Mouse (Mus musculus): ENCODE data around the gene Cox10. TPM values are rescaled to one million over a fixed set of nuclear protein-coding genes. Genes with fewer than 3 reads are reported as not detected.

The Cox10 gene
- polyA plus RNA-seq, 1 experiment from 2014 or later: 42.7 TPM

DNA sequence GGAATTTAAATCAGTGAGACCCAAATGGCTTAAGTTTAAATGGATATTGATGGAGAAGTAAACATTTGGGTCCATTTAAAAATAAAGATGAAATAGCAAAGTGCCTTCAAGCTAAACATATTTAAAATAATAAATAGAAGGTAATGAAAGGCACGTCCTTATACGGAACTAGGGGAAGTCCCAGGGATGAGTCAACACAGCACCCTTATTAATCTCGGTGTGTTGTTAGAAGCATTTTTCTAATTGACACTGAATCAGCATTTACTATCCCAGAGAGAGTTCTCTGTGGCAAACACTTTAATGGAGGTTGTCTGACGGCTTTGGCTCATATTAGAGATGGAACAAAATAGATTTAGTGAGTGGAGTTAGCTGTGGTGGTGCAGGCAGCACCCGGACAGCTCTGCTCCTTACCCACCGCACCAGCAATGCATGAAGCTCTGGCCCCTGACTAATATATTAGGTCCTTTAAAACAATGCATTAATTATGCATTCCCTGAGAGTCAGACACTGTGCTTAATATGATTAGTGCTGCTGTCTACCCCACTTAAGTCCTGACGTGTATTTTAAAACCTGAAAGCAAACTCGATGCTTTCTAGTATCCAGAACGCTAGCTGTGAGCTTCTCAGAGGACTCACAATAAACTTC is 56.7 kb downstream of the Cox10 start:
- H3K9ac ChIP-seq (ENCODE audit: low read length): no peak overlapping the region
- no peak overlapping the region for H3K4me2 ChIP-seq (ENCODE audit: low read depth, low read length)
- no peak for ATAC-seq (replicated peaks; ENCODE audit: extremely low read depth, insufficient read depth, low FRiP score)
- H3K9me3 ChIP-seq (replicated peaks; ENCODE audit: control insufficient read depth, low read length): no peaks in the 10 kb centered on the region
- H3K27me3 ChIP-seq (ENCODE audit: control insufficient read depth, insufficient read depth, low read length): no peaks in the 10 kb centered on the region
- WGBS: 70% methylated on average over 9 of the region's 9 CpGs
- H3K27ac ChIP-seq (ENCODE audit: low read length): no peak overlapping the region
- H3K36me3 ChIP-seq (ENCODE audit: control insufficient read depth, insufficient read depth): no peaks in the 10 kb centered on the region
- H3K4me1 ChIP-seq (ENCODE audit: control insufficient read depth, insufficient read depth, low read length): peaks cover 15% of the 10 kb centered on the region
- no peak overlapping the region for H3K4me3 ChIP-seq (ENCODE audit: low read length)

DNA sequence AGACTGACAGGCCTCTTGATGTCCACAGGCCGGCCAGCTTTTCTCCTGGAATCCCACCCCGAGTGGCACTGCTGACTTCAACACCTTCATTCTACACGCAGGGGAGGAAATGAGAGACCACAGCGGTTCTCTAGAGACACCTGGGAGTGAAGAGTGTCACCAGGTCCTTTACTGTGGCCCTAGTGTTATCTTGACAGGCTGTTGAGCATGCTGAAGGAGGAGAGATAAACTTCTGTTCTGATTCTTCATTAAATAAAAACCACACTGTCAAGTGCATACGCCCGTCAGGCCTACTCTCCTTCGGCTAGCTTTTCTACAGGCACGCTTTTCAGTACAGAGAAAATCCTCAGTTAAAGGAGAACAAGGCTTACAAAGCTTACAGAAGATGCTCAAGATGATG is 60.0 kb downstream of the Cox10 start:
- WGBS: 43% methylated on average over 8 of the region's 8 CpGs
- Histone ChIP-seq H3K4me3 (ENCODE audit: low read length) (no peak overlapping the region), H3K27ac (ENCODE audit: low read length) (no peak overlapping the region), H3K9me3 (replicated peaks; ENCODE audit: control insufficient read depth, low read length) (no peaks in the 10 kb centered on the region), H3K4me2 (ENCODE audit: low read depth, low read length) (no peak overlapping the region), H3K9ac (ENCODE audit: low read length) (no peak overlapping the region), H3K27me3 (ENCODE audit: control insufficient read depth, insufficient read depth, low read length) (no peaks in the 10 kb centered on the region), H3K36me3 (ENCODE audit: control insufficient read depth, insufficient read depth) (no peaks in the 10 kb centered on the region), H3K4me1 (ENCODE audit: control insufficient read depth, insufficient read depth, low read length) (peaks cover 7% of the 10 kb centered on the region)
- ATAC-seq (replicated peaks; ENCODE audit: extremely low read depth, insufficient read depth, low FRiP score): no peak

GRCm38 (mm10) chr11:64018165-64018564 is 61.1 kb downstream of the Cox10 start:
- H3K4me3 ChIP-seq (ENCODE audit: low read length): no peak overlapping the region
- WGBS: 79% methylated on average over 5 of the region's 5 CpGs
- ATAC-seq (replicated peaks; ENCODE audit: extremely low read depth, insufficient read depth, low FRiP score): no peak
- no peak overlapping the region for H3K9ac ChIP-seq (ENCODE audit: low read length)
- no peak overlapping the region for H3K4me2 ChIP-seq (ENCODE audit: low read depth, low read length)
- H3K27ac ChIP-seq (ENCODE audit: low read length): no peak overlapping the region
- no peaks in the 10 kb centered on the region for H3K36me3 ChIP-seq (ENCODE audit: control insufficient read depth, insufficient read depth)
- H3K4me1 ChIP-seq (ENCODE audit: control insufficient read depth, insufficient read depth, low read length): peaks cover 7% of the 10 kb centered on the region
- no peaks in the 10 kb centered on the region for H3K27me3 ChIP-seq (ENCODE audit: control insufficient read depth, insufficient read depth, low read length)
- no peaks in the 10 kb centered on the region for H3K9me3 ChIP-seq (replicated peaks; ENCODE audit: control insufficient read depth, low read length)

- Histone ChIP-seq H3K9me3 (replicated peaks; ENCODE audit: control insufficient read depth, low read length) (no peaks in the 10 kb centered on the region), H3K27me3 (ENCODE audit: control insufficient read depth, insufficient read depth, low read length) (no peaks in the 10 kb centered on the region), H3K9ac (ENCODE audit: low read length) (no peak overlapping the region), H3K4me1 (ENCODE audit: control insufficient read depth, insufficient read depth, low read length) (peaks cover 12% of the 10 kb centered on the region), H3K4me2 (ENCODE audit: low read depth, low read length) (no peak overlapping the region), H3K4me3 (ENCODE audit: low read length) (no peak overlapping the region), H3K36me3 (ENCODE audit: control insufficient read depth, insufficient read depth) (no peaks in the 10 kb centered on the region), H3K27ac (ENCODE audit: low read length) (no peak overlapping the region)
- 70% methylated on average over 6 of the region's 6 CpGs for WGBS
- no peak for ATAC-seq (replicated peaks; ENCODE audit: extremely low read depth, insufficient read depth, low FRiP score)
These were observed 64.0 kb downstream of the Cox10 start for GRCm38 (mm10) chr11:64015309-64015708.

GRCm38 (mm10) chr11:64010724-64011496 is 68.4 kb downstream of the Cox10 start:
- no peak overlapping the region for H3K27ac ChIP-seq (ENCODE audit: low read length)
- no peaks in the 10 kb centered on the region for H3K27me3 ChIP-seq (ENCODE audit: control insufficient read depth, insufficient read depth, low read length)
- no peak overlapping the region for H3K9ac ChIP-seq (ENCODE audit: low read length)
- no peak overlapping the region for H3K4me3 ChIP-seq (ENCODE audit: low read length)
- H3K4me2 ChIP-seq (ENCODE audit: low read depth, low read length): 0 out of 2 replicates have a peak overlapping the region, but pooled peaks have one; percentile 30
- H3K9me3 ChIP-seq (replicated peaks; ENCODE audit: control insufficient read depth, low read length): no peaks in the 10 kb centered on the region
- peaks cover 5% of the 10 kb centered on the region; the same call in 1 of the 2 replicates for H3K4me1 ChIP-seq (ENCODE audit: control insufficient read depth, insufficient read depth, low read length)
- no peaks in the 10 kb centered on the region for H3K36me3 ChIP-seq (ENCODE audit: control insufficient read depth, insufficient read depth)
- 34% methylated on average over 22 of the region's 22 CpGs for WGBS
- no peak for ATAC-seq (replicated peaks; ENCODE audit: extremely low read depth, insufficient read depth, low FRiP score)

DNA sequence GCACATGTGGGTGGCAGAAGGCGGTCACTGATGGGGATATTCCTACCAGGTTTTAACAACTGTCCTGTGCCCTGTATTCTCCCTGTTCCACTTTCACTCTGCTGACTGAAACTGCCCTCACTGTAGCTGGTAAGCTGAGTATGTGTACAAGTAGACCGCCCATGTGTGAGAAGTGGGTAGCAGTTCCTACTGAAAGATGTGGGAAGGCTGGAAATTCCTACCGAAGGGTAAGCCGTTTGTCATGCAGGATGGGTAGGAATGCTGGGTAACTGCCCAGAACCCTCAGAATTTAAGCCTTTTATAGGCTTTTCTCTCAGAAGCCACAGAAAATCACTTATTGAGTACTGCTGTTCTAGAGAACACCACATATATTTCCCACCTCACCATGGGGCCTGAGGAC is 75.1 kb downstream of the Cox10 start:
- 92% methylated on average over 4 of the region's 4 CpGs for WGBS
- no peak overlapping the region for H3K9ac ChIP-seq (ENCODE audit: low read length)
- no peaks in the 10 kb centered on the region for H3K9me3 ChIP-seq (replicated peaks; ENCODE audit: control insufficient read depth, low read length)
- H3K36me3 ChIP-seq (ENCODE audit: control insufficient read depth, insufficient read depth): no peaks in the 10 kb centered on the region
- H3K4me3 ChIP-seq (ENCODE audit: low read length): no peak overlapping the region
- peaks cover 30% of the 10 kb centered on the region for H3K4me1 ChIP-seq (ENCODE audit: control insufficient read depth, insufficient read depth, low read length)
- ATAC-seq (replicated peaks; ENCODE audit: extremely low read depth, insufficient read depth, low FRiP score): no peak
- H3K27ac ChIP-seq (ENCODE audit: low read length): no peak overlapping the region
- H3K4me2 ChIP-seq (ENCODE audit: low read depth, low read length): no peak overlapping the region
- no peaks in the 10 kb centered on the region for H3K27me3 ChIP-seq (ENCODE audit: control insufficient read depth, insufficient read depth, low read length)

GRCm38 (mm10) chr11:64003484-64003883 is 75.8 kb downstream of the Cox10 start:
- H3K36me3 ChIP-seq (ENCODE audit: control insufficient read depth, insufficient read depth): no peaks in the 10 kb centered on the region
- H3K9ac ChIP-seq (ENCODE audit: low read length): no peak overlapping the region
- no peak overlapping the region for H3K4me3 ChIP-seq (ENCODE audit: low read length)
- no peaks in the 10 kb centered on the region for H3K9me3 ChIP-seq (replicated peaks; ENCODE audit: control insufficient read depth, low read length)
- no peak overlapping the region for H3K4me2 ChIP-seq (ENCODE audit: low read depth, low read length)
- no peak for ATAC-seq (replicated peaks; ENCODE audit: extremely low read depth, insufficient read depth, low FRiP score)
- H3K27me3 ChIP-seq (ENCODE audit: control insufficient read depth, insufficient read depth, low read length): no peaks in the 10 kb centered on the region
- no peak overlapping the region for H3K27ac ChIP-seq (ENCODE audit: low read length)
- H3K4me1 ChIP-seq (ENCODE audit: control insufficient read depth, insufficient read depth, low read length): peaks cover 30% of the 10 kb centered on the region
- 45% methylated on average over 3 of the region's 3 CpGs for WGBS

GRCm38 (mm10) chr11:64002629-64003028 is 76.6 kb downstream of the Cox10 start:
- no peak overlapping the region for H3K9ac ChIP-seq (ENCODE audit: low read length)
- WGBS: 79% methylated on average over 2 of the region's 2 CpGs
- no peak overlapping the region for H3K4me3 ChIP-seq (ENCODE audit: low read length)
- no peak overlapping the region for H3K27ac ChIP-seq (ENCODE audit: low read length)
- peaks cover 30% of the 10 kb centered on the region for H3K4me1 ChIP-seq (ENCODE audit: control insufficient read depth, insufficient read depth, low read length)
- H3K9me3 ChIP-seq (replicated peaks; ENCODE audit: control insufficient read depth, low read length): no peaks in the 10 kb centered on the region
- H3K27me3 ChIP-seq (ENCODE audit: control insufficient read depth, insufficient read depth, low read length): no peaks in the 10 kb centered on the region
- no peaks in the 10 kb centered on the region for H3K36me3 ChIP-seq (ENCODE audit: control insufficient read depth, insufficient read depth)
- H3K4me2 ChIP-seq (ENCODE audit: low read depth, low read length): no peak overlapping the region
- no peak for ATAC-seq (replicated peaks; ENCODE audit: extremely low read depth, insufficient read depth, low FRiP score)

GRCm38 (mm10) chr11:64001111-64001510 is 78.2 kb downstream of the Cox10 start:
- 71% methylated on average over 2 of the region's 2 CpGs for WGBS
- H3K27ac ChIP-seq (ENCODE audit: low read length): no peak overlapping the region

More at GRCm38 (mm10) chr11:64001111-64001510, 78.2 kb downstream of the Cox10 start:
- H3K9me3 ChIP-seq (replicated peaks; ENCODE audit: control insufficient read depth, low read length): no peaks in the 10 kb centered on the region
- peaks cover 30% of the 10 kb centered on the region for H3K4me1 ChIP-seq (ENCODE audit: control insufficient read depth, insufficient read depth, low read length)
- no peaks in the 10 kb centered on the region for H3K27me3 ChIP-seq (ENCODE audit: control insufficient read depth, insufficient read depth, low read length)
- H3K4me2 ChIP-seq (ENCODE audit: low read depth, low read length): no peak overlapping the region
- ATAC-seq (replicated peaks; ENCODE audit: extremely low read depth, insufficient read depth, low FRiP score): no peak
- no peak overlapping the region for H3K4me3 ChIP-seq (ENCODE audit: low read length)
- no peak overlapping the region for H3K9ac ChIP-seq (ENCODE audit: low read length)
- no peaks in the 10 kb centered on the region for H3K36me3 ChIP-seq (ENCODE audit: control insufficient read depth, insufficient read depth)
